Mouse (Mus musculus) thymus, adult 2 months (tissue): ENCODE measurements around the gene Rpn1. TPM values are rescaled to one million over a fixed set of nuclear protein-coding genes. Genes with fewer than 3 reads are reported as not detected.

Experiments used
- DNase-seq: peaks from one replicate; pipeline ENCODE4 v3.0.0; 2021
- H3K27ac ChIP-seq: fragments of 200-500 bp; 2 replicates; pipeline ENCODE4 v1.5.1; 2012; ENCODE audit warnings: low read length, control low read depth; ENCODE audit not compliant: control insufficient read depth, insufficient read depth
- H3K27me3 ChIP-seq: fragments of 200-500 bp; 2 replicates; pipeline ENCODE4 v1.6.1; 2012; ENCODE audit warnings: mild to moderate bottlenecking, low read length, moderate library complexity, mixed read lengths; ENCODE audit not compliant: control insufficient read depth, insufficient read depth
- H3K36me3 ChIP-seq: fragments of 200-500 bp; 2 replicates; pipeline ENCODE4 v1.6.1; 2012; ENCODE audit warnings: mild to moderate bottlenecking, low read length, moderate library complexity; ENCODE audit not compliant: control insufficient read depth, insufficient read depth
- H3K4me1 ChIP-seq: fragments of 200-500 bp; replicated peaks from 2 replicates; pipeline ENCODE4 v1.6.1; 2012; ENCODE audit warnings: low read length; ENCODE audit not compliant: control insufficient read depth, insufficient read depth
- H3K4me3 ChIP-seq: fragments of 200-500 bp; 2 replicates; pipeline ENCODE4 v1.5.1; 2012; ENCODE audit warnings: mild to moderate bottlenecking, low read length, control low read depth, moderate library complexity; ENCODE audit not compliant: control insufficient read depth, insufficient read depth
- CTCF ChIP-seq: fragments of 200-500 bp; IDR thresholded peaks from 2 replicates; pipeline ENCODE4 v1.5.1; 2012; ENCODE audit warnings: mild to moderate bottlenecking, control low read depth, low read length, moderate library complexity, borderline replicate concordance; ENCODE audit not compliant: control insufficient read depth, poor library complexity, insufficient read depth; ENCODE audit errors: extremely low read depth
- POLR2A ChIP-seq: fragments of 200-500 bp; IDR thresholded peaks from 2 replicates; pipeline ENCODE4 v1.6.1; 2012; ENCODE audit warnings: mild to moderate bottlenecking, low read length, control low read depth, moderate library complexity; ENCODE audit not compliant: control insufficient read depth, poor library complexity, insufficient read depth; ENCODE audit errors: extremely low read depth
- WGBS: fragments of 180-500 bp; shearing (Covaris S2); methylation state at CpG from one replicate; pipeline ENCODE4 v1.1.7; 2018; 5-methylcytosine and 5-hydroxymethylcytosine counted together
- polyA plus RNA-seq: library from polyadenylated mRNA; depleted of rRNA; stranded (reverse); fragments of >200 nt; gene quantifications from 2 replicates; pipeline ENCODE4 v1.2.3, GENCODE M21; 2012

Gene Rpn1
- polyA plus RNA-seq, 1 experiment: 158 TPM

DNA sequence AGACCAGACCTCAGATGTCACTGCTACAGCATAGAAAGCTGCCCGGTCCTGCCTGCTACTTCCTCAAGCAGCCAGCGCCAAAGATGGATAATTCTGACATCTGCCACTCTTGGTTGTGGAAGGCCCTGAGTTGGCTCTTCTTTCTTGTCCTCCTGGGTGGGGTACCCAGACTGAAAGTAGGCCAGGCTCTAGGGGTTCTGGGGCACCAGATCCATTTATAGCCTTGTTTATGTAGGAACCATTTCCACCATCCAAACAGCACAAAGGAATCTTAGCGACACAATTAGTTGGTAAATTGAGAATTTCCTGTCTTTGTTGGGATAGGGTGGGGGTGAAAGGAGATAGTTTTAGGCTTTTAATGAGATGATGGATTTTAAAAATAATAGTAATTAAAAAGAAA is 54.2 kb downstream of the Rpn1 start:
- H3K36me3 ChIP-seq: no peaks in the 10 kb centered on the region
- no peak for DNase-seq
- no peaks in the 10 kb centered on the region; the same call in 1 of the 2 replicates for H3K27me3 ChIP-seq
- no peak for TF ChIP-seq POLR2A
- WGBS: 87% methylated on average over 3 of the region's 3 CpGs
- H3K27ac ChIP-seq: no peak overlapping the region
- no peaks in the 10 kb centered on the region for H3K4me1 ChIP-seq
- no peak overlapping the region for H3K4me3 ChIP-seq

DNA sequence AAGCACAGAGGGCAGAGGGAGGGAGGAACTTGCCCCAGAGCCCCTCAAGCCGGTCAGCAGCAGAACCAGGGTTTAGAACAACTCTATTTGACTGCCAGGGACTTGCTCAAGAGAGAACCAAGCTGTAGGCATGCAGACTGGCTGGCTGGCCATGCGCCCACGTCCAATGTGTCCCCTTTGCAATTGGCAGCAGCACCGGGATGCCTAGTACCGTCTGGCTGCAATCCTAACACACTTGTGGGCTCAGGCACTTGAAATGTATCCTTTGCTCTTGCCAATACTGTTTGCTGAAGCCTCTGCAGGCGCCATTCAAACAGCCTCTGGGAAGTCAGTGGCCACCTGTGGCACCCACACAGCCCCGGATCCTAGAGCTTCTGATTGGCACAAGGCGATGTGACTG is 56.0 kb downstream of the Rpn1 start:
- TF ChIP-seq POLR2A: no peak
- no peak for TF ChIP-seq CTCF
- DNase-seq: no peak
- H3K27ac ChIP-seq: no peak overlapping the region
- no peaks in the 10 kb centered on the region; the same call in 1 of the 2 replicates for H3K27me3 ChIP-seq
- 79% methylated on average over 8 of the region's 8 CpGs for WGBS
- H3K4me3 ChIP-seq: no peak overlapping the region
- no peaks in the 10 kb centered on the region for H3K36me3 ChIP-seq
- H3K4me1 ChIP-seq: no peaks in the 10 kb centered on the region

DNA sequence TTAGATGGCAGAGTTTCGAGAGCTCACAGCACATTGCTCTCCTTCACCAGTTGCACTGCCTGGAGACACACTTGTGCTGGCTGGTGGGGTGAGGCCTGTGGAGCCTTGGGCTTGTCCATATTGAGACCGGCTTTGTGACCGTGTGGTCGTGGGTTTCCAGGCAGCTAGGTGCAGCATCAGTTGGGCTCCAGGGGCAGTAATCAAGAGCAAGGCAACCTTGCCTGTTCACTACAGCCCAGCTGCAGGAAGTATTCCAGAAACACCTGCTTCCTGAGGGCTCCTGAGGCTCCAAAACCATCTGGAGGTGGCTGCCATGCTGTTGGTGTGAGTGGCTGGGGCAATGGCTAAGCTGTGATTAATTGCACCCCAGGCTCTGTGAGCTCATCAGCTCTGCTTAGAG is 61.5 kb downstream of the Rpn1 start:
- WGBS: 69% methylated on average over 4 of the region's 4 CpGs
- H3K4me3 ChIP-seq: no peak overlapping the region
- 0 out of 2 replicates have a peak, but pooled peaks cover 5% of the 10 kb centered on the region for H3K4me1 ChIP-seq
- DNase-seq: no peak
- H3K36me3 ChIP-seq: no peaks in the 10 kb centered on the region
- TF ChIP-seq POLR2A: no peak
- TF ChIP-seq CTCF: no peak
- no peaks in the 10 kb centered on the region; the same call in 1 of the 2 replicates for H3K27me3 ChIP-seq
- no peak overlapping the region for H3K27ac ChIP-seq

DNA sequence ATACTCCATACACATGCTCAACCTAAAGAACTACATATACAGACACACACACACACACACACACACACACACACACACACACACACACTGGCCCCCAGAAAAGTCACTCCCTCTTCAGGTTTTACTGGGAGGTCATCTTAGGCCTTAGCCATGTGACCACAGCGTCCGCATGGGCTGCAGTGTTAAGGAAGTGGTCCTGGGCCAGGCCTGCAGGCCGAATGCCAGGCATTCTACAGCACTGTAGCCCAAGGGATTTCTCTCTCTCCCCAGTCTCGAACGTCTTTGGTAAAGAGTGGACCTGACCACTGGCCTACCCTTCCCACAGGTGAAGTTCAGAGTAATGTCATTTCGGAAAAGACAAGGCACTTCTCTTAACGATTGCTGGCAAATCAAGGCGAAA is 62.3 kb downstream of the Rpn1 start:
- no peaks in the 10 kb centered on the region for H3K36me3 ChIP-seq
- no peaks in the 10 kb centered on the region; the same call in 1 of the 2 replicates for H3K27me3 ChIP-seq
- H3K27ac ChIP-seq: no peak overlapping the region
- TF ChIP-seq POLR2A (no peak), CTCF (no peak)
- 0 out of 2 replicates have a peak, but pooled peaks cover 5% of the 10 kb centered on the region for H3K4me1 ChIP-seq
- no peak for DNase-seq
- no peak overlapping the region for H3K4me3 ChIP-seq
- 92% methylated on average over 8 of the region's 8 CpGs for WGBS

DNA sequence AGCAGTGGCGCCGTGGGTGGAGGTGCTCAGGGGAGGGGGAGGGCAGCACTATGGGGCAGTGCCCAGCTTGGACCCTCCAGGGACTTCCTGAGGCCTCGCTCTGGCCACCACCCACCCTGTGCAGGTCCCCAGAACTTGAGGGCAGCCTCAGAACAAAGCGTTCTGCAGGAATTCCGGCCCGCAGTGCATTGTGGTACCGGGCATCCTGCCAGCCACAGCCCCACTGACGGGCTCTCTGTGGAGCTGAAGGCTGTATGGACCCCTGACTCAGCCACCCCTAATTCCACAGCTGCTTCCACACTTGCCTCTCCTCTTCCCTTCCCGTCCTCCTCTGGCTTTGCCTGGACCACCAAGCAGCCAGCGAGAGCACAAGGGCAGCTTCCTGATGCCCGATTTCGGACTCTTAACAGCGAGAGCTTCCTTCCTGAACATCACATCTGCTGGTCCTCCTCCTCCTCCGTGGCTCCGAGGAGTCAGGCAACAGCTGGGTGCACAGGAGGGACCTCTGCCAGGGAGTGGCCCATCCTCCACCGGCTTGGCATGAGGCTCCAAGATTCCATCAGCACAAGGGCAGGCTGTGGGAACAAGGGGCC is 63.2 kb downstream of the Rpn1 start:
- Histone ChIP-seq H3K36me3 (no peaks in the 10 kb centered on the region), H3K27ac (no peak overlapping the region), H3K4me1 (0 out of 2 replicates have a peak, but pooled peaks cover 5% of the 10 kb centered on the region), H3K27me3 (no peaks in the 10 kb centered on the region), H3K4me3 (no peak overlapping the region)
- no peak for DNase-seq
- WGBS: 41% methylated on average over 16 of the region's 16 CpGs
- no peak for TF ChIP-seq CTCF
- TF ChIP-seq POLR2A: no peak

DNA sequence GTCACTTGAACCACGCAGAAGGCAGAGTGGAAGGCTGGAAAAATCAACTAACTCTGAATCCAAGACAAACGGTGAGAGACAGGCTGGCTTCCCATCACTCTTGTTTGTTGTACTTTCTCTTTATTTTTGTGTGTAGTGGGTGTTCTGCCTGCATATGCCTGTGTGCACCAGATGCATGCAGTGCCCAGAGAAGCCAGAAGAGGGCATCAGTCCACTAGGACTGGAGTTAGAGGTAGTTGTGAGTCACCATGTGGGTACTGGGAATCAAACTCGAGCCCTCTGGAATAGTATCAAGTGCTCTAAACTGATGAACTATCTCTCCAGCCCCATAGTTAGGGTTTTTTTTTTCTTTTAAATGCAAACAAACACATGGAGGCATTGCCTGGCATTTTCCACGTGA is 67.1 kb downstream of the Rpn1 start:
- H3K27ac ChIP-seq: no peak overlapping the region
- TF ChIP-seq CTCF (no peak), POLR2A (no peak)
- no peaks in the 10 kb centered on the region for H3K36me3 ChIP-seq
- no peak overlapping the region for H3K4me3 ChIP-seq
- H3K27me3 ChIP-seq: no peaks in the 10 kb centered on the region
- no peak for DNase-seq
- 85% methylated on average over 4 of the region's 4 CpGs for WGBS
- H3K4me1 ChIP-seq: 0 out of 2 replicates have a peak, but pooled peaks cover 5% of the 10 kb centered on the region

DNA sequence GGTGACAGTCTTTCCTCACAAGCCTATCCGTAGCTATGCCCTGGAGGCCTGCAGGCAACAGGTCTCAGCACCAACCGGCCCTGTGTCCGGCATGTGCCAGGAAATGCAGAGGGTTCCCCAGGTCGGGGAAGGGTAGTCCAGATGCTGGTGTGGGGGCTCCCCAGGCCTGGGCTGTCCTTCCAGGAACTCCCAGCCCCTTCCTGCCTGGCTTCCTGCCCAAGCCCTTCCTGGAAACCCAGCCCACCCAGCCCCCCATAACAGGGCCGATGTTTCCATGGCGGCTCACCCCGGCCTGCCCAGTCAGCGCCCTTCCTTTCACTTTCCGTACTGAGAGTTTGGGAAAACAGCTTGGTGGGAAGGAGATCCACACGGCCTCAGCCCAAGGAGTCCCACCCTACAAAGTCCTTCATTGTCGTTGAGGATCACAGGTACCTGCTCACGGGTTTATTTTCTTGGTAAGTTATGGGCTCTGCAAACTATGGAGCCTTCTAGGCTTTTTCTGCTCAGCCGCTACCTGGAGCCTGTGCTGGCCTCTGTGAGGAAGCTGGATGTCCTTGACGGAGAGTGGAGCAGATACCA is 67.9 kb downstream of the Rpn1 start:
- no peaks in the 10 kb centered on the region for H3K27me3 ChIP-seq
- 0 out of 2 replicates have a peak, but pooled peaks cover 5% of the 10 kb centered on the region for H3K4me1 ChIP-seq
- DNase-seq: no peak
- H3K27ac ChIP-seq: no peak overlapping the region
- WGBS: 77% methylated on average over 14 of the region's 14 CpGs
- H3K36me3 ChIP-seq: no peaks in the 10 kb centered on the region
- H3K4me3 ChIP-seq: no peak overlapping the region
- TF ChIP-seq POLR2A (no peak), CTCF (no peak)
